Mouse (Mus musculus): ENCODE results near the gene Mrps36. TPM values are rescaled to one million over a fixed set of nuclear protein-coding genes. Genes with fewer than 3 reads are reported as not detected.
"Not testable (repeated sequence)": the region's sequence is repeated elsewhere in the genome, so short reads cannot be mapped to it uniquely, and the experiment has no call there.

The Mrps36 gene
- 140 and 160 TPM in 2 replicates for polyA plus RNA-seq (2016; fragmentation: Nextera tagmentation; extraction: Ambion mirVana)

- peak; percentile 94 for DNase-seq (ENCODE audit: low spot score)
- peak within 1 kb of the TSS; percentile 88 for H3K4me3 ChIP-seq
- peaks cover 4% of the 10 kb centered on the region; the same call in 1 of the 2 replicates for H3K36me3 ChIP-seq
- peak within 1 kb of the TSS; percentile 97 for H3K27ac ChIP-seq (replicated peaks)
- no peaks in the 10 kb centered on the region for H3K27me3 ChIP-seq (ENCODE audit: low read depth, poor library complexity, severe bottlenecking)
- peaks cover 12% of the 10 kb centered on the region for H3K4me1 ChIP-seq
- WGBS = under 1% methylated on average over 52 of the region's 52 CpGs
- no peaks in the 10 kb centered on the region for H3K9me3 ChIP-seq (replicated peaks)
Measured at GRCm38 (mm10) chr13:100744036-100744744, at the start of gene Mrps36. Mrps36 (minus strand) TSS chr13:100744659.

DNA sequence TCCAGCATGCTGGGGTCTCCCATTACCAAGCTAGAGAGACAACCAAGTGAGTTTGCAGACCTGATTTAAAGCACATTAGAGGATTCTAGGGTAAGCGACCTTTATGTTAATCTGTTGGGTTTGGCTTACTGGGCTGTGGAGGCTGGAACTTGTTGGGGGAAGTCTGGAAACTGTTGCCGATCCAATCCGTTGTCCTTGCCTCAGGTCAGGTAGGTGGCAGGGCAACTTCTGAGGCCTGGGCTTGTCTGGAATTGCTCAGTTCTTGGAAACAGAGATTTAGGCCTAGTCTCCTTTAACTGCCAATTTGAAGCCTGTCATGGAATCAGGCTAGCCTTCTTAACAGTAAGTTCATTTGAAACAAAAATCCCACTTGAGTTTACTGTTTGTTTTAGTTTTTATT, 44.6 kb upstream of the Mrps36 start:
- no peak for DNase-seq (ENCODE audit: low spot score)
- no peaks in the 10 kb centered on the region for H3K27me3 ChIP-seq (ENCODE audit: low read depth, poor library complexity, severe bottlenecking)
- H3K9me3 ChIP-seq (replicated peaks) = no peaks in the 10 kb centered on the region
- H3K36me3 ChIP-seq = peaks cover 13% of the 10 kb centered on the region
- 89% methylated on average over 3 of the region's 3 CpGs for whole genome bisulfite sequencing
- peaks cover 18% of the 10 kb centered on the region for H3K4me1 ChIP-seq
- no peak overlapping the region for H3K27ac ChIP-seq (replicated peaks)
- H3K4me3 ChIP-seq = no peak overlapping the region

GRCm38 (mm10) chr13:100788057-100788456, 43.6 kb upstream of the Mrps36 start:
- peaks cover 23% of the 10 kb centered on the region for H3K36me3 ChIP-seq
- not testable (repeated sequence) for H3K27me3 ChIP-seq (ENCODE audit: low read depth, poor library complexity, severe bottlenecking); H3K27ac ChIP-seq (replicated peaks); H3K4me3 ChIP-seq; H3K9me3 ChIP-seq (replicated peaks); DNase-seq (ENCODE audit: low spot score)
- WGBS = 96% methylated on average over 13 of the region's 14 CpGs
- peaks cover 27% of the 10 kb centered on the region for H3K4me1 ChIP-seq

DNA sequence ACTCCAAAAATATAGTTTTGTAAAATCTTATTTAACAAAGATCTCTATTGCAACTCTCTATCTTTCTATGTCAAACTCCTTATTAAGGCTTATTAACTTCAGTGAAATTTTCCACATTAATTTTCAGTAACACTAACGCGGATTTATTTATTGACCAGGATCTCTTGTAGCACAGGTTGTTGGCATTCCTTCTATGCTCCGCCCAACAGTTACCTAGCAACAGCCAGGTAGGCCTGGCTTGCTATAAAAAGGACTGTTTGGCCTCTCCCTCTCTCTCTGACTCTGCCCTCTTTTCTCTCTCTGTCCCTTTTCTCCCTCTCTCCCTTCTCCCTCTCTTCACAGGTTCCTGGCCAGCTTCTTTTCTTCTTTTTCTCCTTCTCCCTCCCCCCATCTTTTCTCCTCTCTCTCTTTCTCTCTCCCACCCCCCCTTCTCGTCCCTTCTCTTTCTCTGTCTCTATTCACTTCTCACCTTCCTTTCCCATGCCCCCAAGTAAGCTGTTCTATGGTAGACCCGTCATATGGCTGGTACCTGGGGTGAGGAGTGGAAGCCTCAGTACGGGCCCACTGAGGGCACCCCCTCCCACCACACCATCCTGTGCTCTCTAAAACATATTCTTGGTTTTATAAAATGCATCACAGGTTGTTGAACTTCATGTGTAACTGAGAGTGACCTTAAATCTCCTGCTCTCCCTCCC, 43.0 kb upstream of the Mrps36 start:
- Histone ChIP-seq H3K36me3 (peaks cover 29% of the 10 kb centered on the region), H3K9me3 (replicated peaks) (no peaks in the 10 kb centered on the region), H3K4me3 (no peak overlapping the region), H3K27me3 (ENCODE audit: low read depth, poor library complexity, severe bottlenecking) (no peaks in the 10 kb centered on the region), H3K27ac (replicated peaks) (no peak overlapping the region), H3K4me1 (peaks cover 31% of the 10 kb centered on the region)
- WGBS = 73% methylated on average over 6 of the region's 6 CpGs
- DNase-seq (ENCODE audit: low spot score) = no peak

GRCm38 (mm10) chr13:100786414-100786867, 42.0 kb upstream of the Mrps36 start, which contains the start of gene Ccnb1:
Ccnb1 (minus strand) TSS chr13:100786570.
- DNase-seq (ENCODE audit: low spot score) = peak; percentile 98
- Histone ChIP-seq H3K27ac (replicated peaks) (peak within 1 kb of the TSS; percentile 98), H3K9me3 (replicated peaks) (no peaks in the 10 kb centered on the region), H3K27me3 (ENCODE audit: low read depth, poor library complexity, severe bottlenecking) (no peaks in the 10 kb centered on the region), H3K4me1 (peaks cover 33% of the 10 kb centered on the region), H3K36me3 (peaks cover 39% of the 10 kb centered on the region), H3K4me3 (peak within 1 kb of the TSS; percentile 97)
- WGBS = under 1% methylated on average over 35 of the region's 35 CpGs

GRCm38 (mm10) chr13:100785806-100786413, 41.5 kb upstream of the Mrps36 start:
- Histone ChIP-seq H3K27ac (replicated peaks) (peak overlapping the region; percentile 98), H3K4me1 (peaks cover 33% of the 10 kb centered on the region), H3K9me3 (replicated peaks) (no peaks in the 10 kb centered on the region), H3K36me3 (peaks cover 44% of the 10 kb centered on the region), H3K4me3 (peak overlapping the region; percentile 97), H3K27me3 (ENCODE audit: low read depth, poor library complexity, severe bottlenecking) (no peaks in the 10 kb centered on the region)
- under 1% methylated on average over 30 of the region's 30 CpGs for WGBS
- peak; percentile 24 for DNase-seq (ENCODE audit: low spot score)

GRCm38 (mm10) chr13:100777491-100777890, 33.0 kb upstream of the Mrps36 start:
- no peak overlapping the region for H3K27ac ChIP-seq (replicated peaks)
- no peak overlapping the region for H3K4me3 ChIP-seq
- WGBS = 85% methylated on average over 3 of the region's 3 CpGs
- H3K4me1 ChIP-seq = peaks cover 28% of the 10 kb centered on the region
- H3K27me3 ChIP-seq (ENCODE audit: low read depth, poor library complexity, severe bottlenecking) = no peaks in the 10 kb centered on the region
- no peak for DNase-seq (ENCODE audit: low spot score)
- H3K9me3 ChIP-seq (replicated peaks) = no peaks in the 10 kb centered on the region
- peaks cover 65% of the 10 kb centered on the region for H3K36me3 ChIP-seq

DNA sequence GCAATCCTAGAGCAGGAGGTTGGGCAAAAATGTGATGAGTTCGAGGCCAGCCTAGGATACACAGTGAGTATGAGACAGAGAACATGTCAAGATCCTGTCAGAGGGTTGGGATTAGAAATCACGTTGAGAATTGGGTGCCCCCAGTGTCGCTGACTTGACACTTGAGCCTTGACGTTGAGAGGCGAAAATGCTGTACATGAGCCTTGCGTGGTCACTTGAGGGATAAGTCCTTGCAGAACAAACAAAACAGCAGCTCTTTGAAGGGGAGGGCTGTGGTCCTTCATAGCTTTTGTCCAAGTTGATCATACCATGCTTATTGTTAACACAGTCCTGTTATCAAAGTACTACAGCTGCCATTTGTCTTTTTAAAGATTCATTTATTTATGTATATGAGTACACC, 32.3 kb upstream of the Mrps36 start:
- Histone ChIP-seq H3K4me1 (peaks cover 25% of the 10 kb centered on the region), H3K36me3 (peaks cover 65% of the 10 kb centered on the region), H3K27me3 (ENCODE audit: low read depth, poor library complexity, severe bottlenecking) (no peaks in the 10 kb centered on the region), H3K9me3 (replicated peaks) (no peaks in the 10 kb centered on the region), H3K4me3 (peak overlapping the region; percentile 98; the same call in 1 of the 2 replicates), H3K27ac (replicated peaks) (no peak overlapping the region)
- 71% methylated on average over 6 of the region's 6 CpGs for WGBS
- DNase-seq (ENCODE audit: low spot score) = no peak

DNA sequence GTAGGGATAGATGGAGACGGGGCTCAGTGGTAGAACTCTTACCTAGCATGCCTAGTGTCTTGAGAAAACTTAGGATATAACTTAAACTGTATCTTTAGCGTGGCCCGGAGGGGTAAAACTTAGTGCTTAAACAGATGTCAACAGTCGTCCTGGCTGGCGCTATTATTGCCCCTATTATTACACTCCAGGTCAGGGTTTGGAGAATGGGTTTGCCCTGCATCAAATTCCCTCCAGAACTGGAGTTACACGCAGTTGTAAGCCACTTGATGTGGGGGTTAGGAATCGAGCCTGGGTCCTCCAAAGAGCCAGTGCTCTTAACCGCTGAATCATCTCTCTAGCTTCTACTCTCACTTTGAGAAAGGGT, 31.6 kb upstream of the Mrps36 start:
- peak overlapping the region; percentile 88 for H3K27ac ChIP-seq (replicated peaks)
- H3K4me1 ChIP-seq = peaks cover 25% of the 10 kb centered on the region
- DNase-seq (ENCODE audit: low spot score) = no peak
- H3K9me3 ChIP-seq (replicated peaks) = no peaks in the 10 kb centered on the region
- peak overlapping the region; percentile 98 for H3K4me3 ChIP-seq
- peaks cover 65% of the 10 kb centered on the region for H3K36me3 ChIP-seq
- H3K27me3 ChIP-seq (ENCODE audit: low read depth, poor library complexity, severe bottlenecking) = no peaks in the 10 kb centered on the region
- WGBS = 21% methylated on average over 8 of the region's 8 CpGs

DNA sequence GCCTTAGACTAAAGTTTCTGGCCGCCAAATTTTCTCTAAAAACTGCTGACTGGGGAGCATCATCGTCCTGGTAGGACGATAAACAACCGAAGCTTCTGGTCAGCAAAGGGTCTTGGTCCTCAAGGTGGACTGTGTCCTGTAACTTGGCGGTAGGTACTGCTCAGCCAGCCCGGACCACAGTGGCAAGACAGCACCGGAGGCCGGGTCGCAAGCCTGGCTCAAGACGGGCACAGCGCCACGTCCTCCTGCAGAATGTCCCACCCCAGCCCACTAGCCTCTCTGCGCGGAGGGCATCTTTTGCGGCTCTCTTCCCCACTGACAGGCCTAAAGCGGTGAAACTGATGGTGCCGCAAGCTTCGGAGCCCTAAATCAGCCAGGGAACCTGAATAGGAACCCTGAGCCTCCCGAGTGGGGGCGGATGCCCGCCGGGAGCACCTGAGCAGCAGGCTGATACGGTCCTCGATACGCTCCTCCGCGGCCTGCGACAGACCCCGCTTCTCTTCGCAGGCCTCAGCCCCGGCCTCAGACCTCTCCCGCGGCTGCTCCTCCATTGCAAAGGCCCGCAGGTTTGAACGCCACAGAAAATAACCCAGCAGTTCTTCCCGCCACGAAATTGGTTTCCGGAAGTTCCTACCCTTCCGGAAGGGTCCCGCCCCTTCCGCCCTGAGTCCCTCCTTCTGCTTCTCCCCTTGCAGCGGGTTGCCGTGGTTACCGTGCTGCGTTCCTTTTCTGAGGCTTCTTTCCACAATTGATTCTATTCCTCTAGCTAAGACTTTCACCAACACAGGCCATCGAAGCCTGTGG, 31.0 kb upstream of the Mrps36 start, which contains the start of gene Cenph:
TSS of gene Cenph (minus strand) at position 648 of the 804 bp plus-strand sequence.
- Histone ChIP-seq H3K4me3 (peak within 1 kb of the TSS; percentile 98), H3K27me3 (ENCODE audit: low read depth, poor library complexity, severe bottlenecking) (no peaks in the 10 kb centered on the region), H3K27ac (replicated peaks) (peak within 1 kb of the TSS; percentile 88), H3K36me3 (peaks cover 65% of the 10 kb centered on the region), H3K9me3 (replicated peaks) (no peaks in the 10 kb centered on the region), H3K4me1 (peaks cover 25% of the 10 kb centered on the region)
- WGBS = under 1% methylated on average over 46 of the region's 46 CpGs
- DNase-seq (ENCODE audit: low spot score) = peak; percentile 91

DNA sequence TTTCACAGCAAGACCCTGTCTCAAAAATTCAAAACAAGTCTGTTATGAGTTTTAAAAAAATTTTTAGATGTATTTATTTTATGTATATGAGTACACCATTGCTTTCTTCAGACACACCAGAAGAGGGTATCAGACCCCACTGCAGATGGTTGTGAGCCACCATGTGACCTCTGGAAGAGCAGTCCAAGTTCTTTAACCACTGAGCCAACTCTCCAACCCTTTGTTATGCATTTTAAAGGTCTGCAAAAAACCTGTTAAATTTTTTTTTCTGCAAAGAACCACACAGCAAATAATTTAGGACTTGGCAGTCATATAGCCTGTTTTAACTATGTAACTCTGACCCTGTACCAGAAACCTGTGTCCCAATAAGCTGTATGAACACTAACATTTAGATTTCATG, 30.2 kb upstream of the Mrps36 start:
- DNase-seq (ENCODE audit: low spot score) = no peak
- Histone ChIP-seq H3K4me3 (peak overlapping the region; percentile 98), H3K4me1 (peaks cover 25% of the 10 kb centered on the region), H3K9me3 (replicated peaks) (no peaks in the 10 kb centered on the region), H3K36me3 (peaks cover 65% of the 10 kb centered on the region), H3K27ac (replicated peaks) (peak overlapping the region; percentile 88), H3K27me3 (ENCODE audit: low read depth, poor library complexity, severe bottlenecking) (no peaks in the 10 kb centered on the region)

- H3K27ac ChIP-seq (replicated peaks) = no peak overlapping the region
Measured at GRCm38 (mm10) chr13:100755329-100755728, 10.9 kb upstream of the Mrps36 start.

More at GRCm38 (mm10) chr13:100755329-100755728, 10.9 kb upstream of the Mrps36 start:
- Histone ChIP-seq H3K4me3 (no peak overlapping the region), H3K4me1 (no peaks in the 10 kb centered on the region), H3K36me3 (peaks cover 19% of the 10 kb centered on the region), H3K27me3 (ENCODE audit: low read depth, poor library complexity, severe bottlenecking) (no peaks in the 10 kb centered on the region), H3K9me3 (replicated peaks) (no peaks in the 10 kb centered on the region)
- DNase-seq (ENCODE audit: low spot score) = no peak
- WGBS = 90% methylated on average over 2 of the region's 2 CpGs
